Mouse (Mus musculus) mouse embryonic stem cell (cell line): ENCODE results near the gene Amdhd1.
"Not testable (repeated sequence)": the region's sequence is repeated elsewhere in the genome, so short reads cannot be mapped to it uniquely, and the experiment has no call there.

Source experiments
- in situ Hi-C, 2 experiments: fragments of 300-500 bp; cut with MboI; formaldehyde crosslinking; loops; 1 replicate in 1 of 2; 3 replicates in 1 of 2; pipeline ENCODE4 v1.14.3; 2019 to 2020; ENCODE audit warnings: low sequenced_read_pairs in 2 of 2, low pct_unique_long_range_greater_than_20kb in 1 of 2, mixed read lengths in 1 of 2; ENCODE audit not compliant: unreplicated experiment in 1 of 2

Gene Amdhd1

DNA sequence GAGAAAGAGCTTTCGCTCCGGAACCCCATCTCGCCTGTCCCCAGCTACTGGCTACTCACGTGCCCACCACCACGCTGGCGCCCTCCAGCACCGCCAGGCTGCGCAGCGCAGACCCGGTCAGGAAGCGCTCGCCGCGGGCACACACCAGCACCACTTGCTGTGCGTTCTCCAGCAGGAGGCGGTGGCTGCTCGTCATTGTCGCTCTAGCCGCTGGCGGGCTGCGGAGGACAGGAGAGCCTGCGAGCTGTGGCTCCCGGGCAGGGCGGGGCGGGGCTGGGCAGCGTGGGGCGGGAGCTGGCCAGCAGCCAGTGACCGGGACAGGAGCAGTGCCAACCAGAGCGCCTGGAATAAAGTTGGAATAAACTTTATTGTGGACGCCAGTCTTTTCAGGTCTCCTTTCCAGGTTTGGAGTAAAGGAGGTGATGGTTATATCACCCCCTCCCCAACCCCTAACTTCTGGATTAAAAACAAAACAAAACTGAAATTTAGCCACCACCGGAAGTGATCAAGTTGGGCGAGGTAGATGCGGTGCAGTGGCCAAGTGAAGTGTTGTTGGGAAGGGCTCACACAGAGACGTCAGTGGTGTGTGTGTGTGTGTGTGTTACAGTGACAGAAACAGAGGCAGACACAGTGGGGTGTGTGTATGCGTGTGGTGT is at the start of gene Amdhd1:
Gene Amdhd1, minus strand, starts transcription at position 259 of the 656 bp plus-strand sequence.
- in situ Hi-C loops: no loop called here

DNA sequence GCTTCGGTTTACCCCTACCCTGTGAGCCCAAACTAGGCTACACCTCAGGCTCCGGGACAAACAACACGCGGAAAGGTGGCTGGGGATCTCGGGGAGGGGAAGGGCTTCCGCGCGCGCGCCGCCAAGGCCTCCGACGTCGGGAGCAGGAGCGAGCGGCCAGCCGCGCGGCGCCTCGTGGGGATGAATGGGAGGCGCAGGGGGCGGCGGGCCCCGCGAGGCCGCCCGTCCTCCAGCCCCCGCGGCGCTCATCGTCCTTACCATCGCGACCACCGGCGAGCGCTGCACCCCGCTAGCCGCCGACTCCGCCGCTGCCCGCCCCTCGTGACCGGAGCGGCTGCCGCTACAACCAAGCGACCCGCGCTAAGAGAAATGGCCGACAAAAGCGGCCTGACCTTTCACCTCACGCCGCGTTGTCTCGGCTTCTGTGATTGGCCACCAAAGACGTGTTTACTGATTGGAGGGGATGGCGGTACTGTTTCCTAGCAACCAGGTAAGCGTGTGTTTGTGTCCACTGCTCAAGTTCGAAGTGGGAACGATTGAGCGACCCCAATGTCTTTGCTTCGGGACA is 49.5 kb upstream of the Amdhd1 start, which contains the start of gene Snrpf:
Gene Snrpf, minus strand, starts transcription at position 426 of the 568 bp plus-strand sequence.
- in situ Hi-C loops: loop anchor here (25.0 kb wide), 2 partner anchors 302 to 527 kb away; no protein-coding TSS in a partner anchor

GRCm38 (mm10) chr10:93588796-93589195 is 49.0 kb upstream of the Amdhd1 start:
- in situ Hi-C loops: loop anchor here (25.0 kb wide), 2 partner anchors 301 to 526 kb away; no protein-coding TSS in a partner anchor

DNA sequence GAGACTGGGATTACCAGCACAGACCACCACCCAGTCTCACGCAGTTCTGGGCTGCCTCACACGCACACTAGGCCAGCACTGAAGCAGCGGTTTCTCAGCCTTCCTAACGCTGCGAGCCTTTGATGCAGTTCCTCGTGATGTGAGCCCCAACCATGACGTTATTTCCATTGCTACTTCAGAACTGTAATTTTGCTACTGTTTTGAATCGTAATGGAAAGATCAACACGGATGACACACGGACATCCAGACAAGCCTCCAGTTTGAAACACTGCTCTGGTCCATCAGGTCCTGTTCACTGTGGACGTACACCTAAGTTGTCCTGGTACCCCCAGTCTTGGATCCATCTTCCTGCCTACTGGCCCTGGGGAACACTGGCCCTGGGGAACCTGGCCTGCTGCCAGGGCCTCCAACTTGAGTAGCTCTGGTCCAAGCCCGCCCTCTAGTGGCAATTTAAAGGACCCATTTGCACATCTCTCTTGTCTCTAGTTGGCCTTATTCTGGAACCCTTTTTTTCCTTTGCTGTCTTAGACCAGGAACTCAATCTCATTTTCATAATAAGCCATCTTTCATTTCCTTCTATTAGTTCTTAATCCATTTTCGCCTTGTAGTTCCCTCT is 37.5 kb upstream of the Amdhd1 start:
- in situ Hi-C loops: loop anchor here (5.0 to 25.0 kb wide), 3 partner anchors 155 to 515 kb away; no protein-coding TSS in a partner anchor

GRCm38 (mm10) chr10:93575960-93576359 is 36.1 kb upstream of the Amdhd1 start:
- in situ Hi-C loops: loop anchor here (5.0 to 25.0 kb wide), 3 partner anchors 154 to 514 kb away; no protein-coding TSS in a partner anchor

GRCm38 (mm10) chr10:93574966-93575365 is 35.1 kb upstream of the Amdhd1 start:
- in situ Hi-C loops: loop anchor here (5.0 to 25.0 kb wide), 3 partner anchors 153 to 513 kb away; no protein-coding TSS in a partner anchor

DNA sequence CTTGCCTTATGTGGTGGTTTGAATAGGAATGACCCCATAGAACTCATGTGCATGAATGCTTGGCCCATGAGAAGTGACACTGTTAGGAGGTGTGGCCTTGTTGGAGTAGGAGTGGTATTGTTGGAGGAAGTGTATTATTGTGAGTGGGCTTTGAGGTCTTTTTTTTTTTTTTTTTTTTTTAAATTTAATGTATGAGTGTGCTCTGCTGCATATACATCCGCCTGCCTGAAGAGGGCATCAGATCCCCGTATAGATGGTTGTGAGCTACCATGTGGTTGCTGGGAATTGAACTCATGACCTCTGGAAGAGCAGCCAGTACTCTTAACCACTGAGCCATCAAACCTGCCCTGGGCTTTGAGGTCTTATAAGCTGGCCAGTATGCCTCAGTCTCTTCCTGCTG is 32.4 kb upstream of the Amdhd1 start:
- in situ Hi-C loops: no loop called here

GRCm38 (mm10) chr10:93568671-93569070 is 28.8 kb upstream of the Amdhd1 start:
- in situ Hi-C loops: no loop called here

- in situ Hi-C loops: no loop called here
Observed at GRCm38 (mm10) chr10:93567841-93568566, 28.2 kb upstream of the Amdhd1 start.

GRCm38 (mm10) chr10:93567066-93567465 is 27.2 kb upstream of the Amdhd1 start:
- in situ Hi-C loops: no loop called here

DNA sequence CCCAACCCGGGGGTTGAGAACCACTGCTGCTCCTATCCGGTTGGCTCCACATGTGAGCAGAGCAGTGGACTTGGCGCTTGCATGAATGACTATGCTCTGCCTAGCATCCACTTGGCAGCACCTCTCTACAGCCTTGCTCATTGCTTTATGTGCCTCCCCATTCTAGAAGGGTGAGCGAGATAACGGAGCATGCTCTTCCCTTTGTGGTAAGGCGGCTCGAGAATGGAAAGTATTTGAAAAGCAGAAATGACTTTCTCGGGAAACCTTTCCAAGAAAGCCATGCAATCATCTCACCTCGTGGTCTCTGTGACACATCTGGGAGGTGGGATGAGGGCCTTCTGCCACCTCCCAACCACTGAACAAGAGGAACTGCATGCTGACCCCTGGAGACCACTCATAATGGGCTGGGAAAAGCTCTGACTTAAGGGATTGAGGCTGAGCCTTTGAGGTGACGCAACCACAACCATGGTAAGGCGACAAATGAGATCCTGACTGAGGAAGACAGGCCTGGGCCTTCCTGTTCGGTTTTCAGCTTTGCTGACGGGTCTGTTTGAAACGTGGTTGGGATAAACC is 24.8 kb upstream of the Amdhd1 start:
- in situ Hi-C loops: no loop called here

DNA sequence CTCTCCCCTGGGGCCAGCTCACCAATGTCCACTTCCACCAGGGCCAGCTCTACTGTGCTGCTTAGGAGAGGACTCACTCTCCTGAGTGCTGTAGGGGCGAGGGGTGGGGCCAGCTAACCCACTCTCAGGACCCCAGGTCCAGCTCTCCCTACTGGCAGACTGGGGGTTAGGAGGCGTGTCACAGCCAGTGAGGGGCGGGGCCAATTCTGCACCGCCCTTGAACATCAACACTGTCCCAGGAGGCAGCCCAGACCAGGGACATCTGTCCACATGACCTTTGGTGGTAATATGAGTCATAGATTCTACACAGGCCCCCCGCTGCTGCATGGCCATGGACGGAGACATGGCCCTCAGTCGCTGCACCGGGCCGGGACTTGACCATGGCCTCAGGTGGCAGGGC is 20.0 kb upstream of the Amdhd1 start:
- in situ Hi-C loops: no loop called here

DNA sequence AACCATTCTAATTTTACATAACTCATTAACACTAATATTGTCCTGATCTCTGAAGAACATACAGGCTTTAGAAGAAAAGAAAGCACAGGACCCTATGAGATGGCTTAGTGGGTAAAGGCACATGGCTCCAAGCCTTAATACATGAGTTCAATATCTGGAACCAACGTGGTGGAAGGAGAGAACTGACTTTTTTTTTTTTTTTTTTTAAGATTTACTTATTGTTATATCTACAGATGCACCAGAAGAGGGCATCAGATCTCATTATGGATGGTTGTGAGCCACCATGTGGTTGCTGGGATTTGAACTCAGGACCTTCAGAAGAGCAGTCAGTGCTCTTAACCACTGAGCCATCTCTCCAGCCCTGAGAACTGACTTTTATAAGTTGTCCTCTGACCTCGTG is 18.1 kb upstream of the Amdhd1 start:
- in situ Hi-C loops: not testable (repeated sequence)

DNA sequence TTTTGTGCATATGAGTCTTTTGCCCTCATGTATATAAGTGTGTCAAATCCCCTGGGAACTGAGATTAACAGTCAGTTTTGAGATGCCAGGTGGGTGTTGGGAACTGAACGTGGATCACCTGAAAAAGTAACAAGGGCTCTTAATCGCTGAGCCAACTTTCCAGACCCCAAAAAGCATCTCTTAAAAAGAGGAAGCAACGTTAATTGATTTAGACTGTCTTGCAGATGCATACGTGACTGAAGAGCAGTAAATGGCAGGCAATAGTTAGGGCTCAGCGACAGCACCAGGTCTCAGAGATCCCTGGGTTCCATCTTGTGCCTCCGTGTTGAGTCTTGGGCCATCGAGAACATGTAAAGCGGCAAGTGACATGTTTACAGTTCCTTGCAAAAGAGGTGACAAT is 12.8 kb upstream of the Amdhd1 start:
- in situ Hi-C loops: no loop called here

- in situ Hi-C loops: no loop called here
Observed at GRCm38 (mm10) chr10:93549821-93550220, 10.0 kb upstream of the Amdhd1 start.

DNA sequence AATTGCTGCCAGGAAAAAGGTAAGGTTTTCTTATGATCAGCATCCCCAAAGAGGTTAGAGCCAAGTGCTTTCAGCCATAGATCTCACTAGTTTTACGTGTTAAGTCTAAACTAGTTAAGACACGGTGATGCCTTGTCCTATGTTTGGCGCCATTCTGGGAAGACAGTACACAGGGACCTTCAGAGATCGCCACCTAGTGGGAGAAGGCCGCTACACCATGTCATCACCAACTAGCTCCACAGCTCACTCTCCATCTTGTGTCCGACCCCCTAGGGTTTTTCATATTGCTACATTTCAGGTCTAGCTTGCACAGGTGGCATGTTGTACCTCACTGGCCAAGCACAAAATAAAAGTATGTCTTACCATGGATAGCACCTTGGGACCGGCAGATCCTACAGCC is 9.2 kb upstream of the Amdhd1 start:
- in situ Hi-C loops: no loop called here

GRCm38 (mm10) chr10:93547741-93548270 is 8.0 kb upstream of the Amdhd1 start:
- in situ Hi-C loops: no loop called here

- in situ Hi-C loops: no loop called here
Observed at GRCm38 (mm10) chr10:93544172-93544571, 4.3 kb upstream of the Amdhd1 start.
